Mouse (Mus musculus) embryonic fibroblast, embryonic 13.5 days (primary cell): ENCODE data around the gene Npepl1.

Source experiments
- CTCF ChIP-seq: IDR thresholded peaks from 2 replicates; pipeline ENCODE4 v1.5.1; 2011; ENCODE audit warnings: mild to moderate bottlenecking, control low read depth, low read length, moderate library complexity, borderline replicate concordance; ENCODE audit not compliant: insufficient read depth
- POLR2A ChIP-seq: IDR thresholded peaks from 2 replicates; pipeline ENCODE4 v1.6.1; 2011; ENCODE audit warnings: low read depth, mild to moderate bottlenecking, control low read depth, low read length, moderate library complexity

- no peak for TF ChIP-seq CTCF
- TF ChIP-seq POLR2A = no peak
Observed at GRCm38 (mm10) chr2:174077776-174078338, 32.3 kb upstream of the Npepl1 start.
